Mouse (Mus musculus) cortical plate, adult 2 months (tissue): ENCODE data around the gene Gm5089.
"Not testable (repeated sequence)": the region's sequence is repeated elsewhere in the genome, so short reads cannot be mapped to it uniquely, and the experiment has no call there.

Source experiments
- CTCF ChIP-seq: fragments of 200-500 bp; IDR thresholded peaks from 2 replicates; pipeline ENCODE4 v1.5.1; 2011; ENCODE audit warnings: mild to moderate bottlenecking, control low read depth, low read length; ENCODE audit not compliant: insufficient read depth; ENCODE audit errors: extremely low read depth
- POLR2A ChIP-seq: fragments of 200-500 bp; IDR thresholded peaks from 2 replicates; pipeline ENCODE4 v1.6.1; 2011; ENCODE audit warnings: mild to moderate bottlenecking, low read length, control low read depth; ENCODE audit not compliant: insufficient read depth; ENCODE audit errors: extremely low read depth

- not testable (repeated sequence) for TF ChIP-seq CTCF, POLR2A
Measured at GRCm38 (mm10) chr14:122459332-122459731, 8.4 kb upstream of the Gm5089 start.
